Mouse (Mus musculus) embryonic facial prominence, embryonic 13.5 days (tissue): ENCODE measurements around the gene Znhit6. TPM values are rescaled to one million over a fixed set of nuclear protein-coding genes. Genes with fewer than 3 reads are reported as not detected.

Source experiments
- ATAC-seq: fragments of 200-750 bp; cut with Nextera tagmentation; 2 replicates; pipeline ENCODE4 v1.8.0; 2017; ENCODE audit warnings: low read depth; ENCODE audit not compliant: insufficient number of reproducible peaks, insufficient read depth, low FRiP score, low TSS enrichment
- H3K27ac ChIP-seq: fragments of 300-500 bp; sonication (generic); 2 replicates; pipeline ENCODE4 v1.5.1; 2015; ENCODE audit warnings: moderate library complexity, mild to moderate bottlenecking, inconsistent platforms
- H3K27me3 ChIP-seq: fragments of 300-500 bp; sonication (generic); 2 replicates; pipeline ENCODE4 v1.6.1; 2015; ENCODE audit warnings: mild to moderate bottlenecking, inconsistent platforms
- H3K36me3 ChIP-seq: fragments of 300-500 bp; sonication (generic); 2 replicates; pipeline ENCODE4 v1.6.1; 2015; ENCODE audit warnings: mild to moderate bottlenecking, inconsistent platforms
- H3K4me1 ChIP-seq: fragments of 300-500 bp; sonication (generic); 2 replicates; pipeline ENCODE4 v1.6.1; 2015; ENCODE audit warnings: inconsistent platforms
- H3K4me2 ChIP-seq: fragments of 300-500 bp; sonication (generic); 2 replicates; pipeline ENCODE4 v1.6.1; 2015; ENCODE audit warnings: moderate library complexity, mild to moderate bottlenecking, inconsistent platforms
- H3K4me3 ChIP-seq: fragments of 300-500 bp; sonication (generic); 2 replicates; pipeline ENCODE4 v1.5.1; 2015; ENCODE audit warnings: mild to moderate bottlenecking, inconsistent platforms
- H3K9ac ChIP-seq: fragments of 300-500 bp; sonication (generic); 2 replicates; pipeline ENCODE4 v1.6.1; 2015; ENCODE audit warnings: mild to moderate bottlenecking, inconsistent platforms
- H3K9me3 ChIP-seq: fragments of 300-500 bp; sonication (generic); 2 replicates; pipeline ENCODE4 v1.6.1; 2016; ENCODE audit warnings: inconsistent platforms
- WGBS: fragments of 180-500 bp; shearing (Covaris S2); methylation state at CpG from one replicate; pipeline ENCODE4 v1.1.7; 2015; ENCODE audit warnings: mixed read lengths; 5-methylcytosine and 5-hydroxymethylcytosine counted together
- polyA plus RNA-seq: library from polyadenylated mRNA; unstranded; fragments of >200 nt; fragmentation: Nextera tagmentation; extraction: Ambion mirVana; gene quantifications from 2 replicates; pipeline ENCODE4 v1.2.1, GENCODE M21; 2015

Znhit6 gene
- polyA plus RNA-seq, 1 experiment from 2014 or later = 50.5 TPM

- no peaks in the 10 kb centered on the region for H3K9me3 ChIP-seq
- H3K36me3 ChIP-seq = no peaks in the 10 kb centered on the region
- H3K4me2 ChIP-seq = no peak overlapping the region
- ATAC-seq = no peak
- WGBS = 82% methylated on average over 5 of the region's 5 CpGs
- H3K27me3 ChIP-seq = no peaks in the 10 kb centered on the region
- H3K4me3 ChIP-seq = no peak overlapping the region
- peaks cover 24% of the 10 kb centered on the region for H3K4me1 ChIP-seq
- H3K9ac ChIP-seq = no peak overlapping the region
- H3K27ac ChIP-seq = no peak overlapping the region
Observed at GRCm38 (mm10) chr3:145628643-145629042, 52.6 kb downstream of the Znhit6 start.

- ATAC-seq = no peak
- Histone ChIP-seq H3K9ac (no peak overlapping the region), H3K36me3 (no peaks in the 10 kb centered on the region), H3K9me3 (no peaks in the 10 kb centered on the region), H3K4me2 (no peak overlapping the region), H3K4me1 (peaks cover 18% of the 10 kb centered on the region), H3K27me3 (0 out of 2 replicates have a peak, but pooled peaks cover under 1% of the 10 kb centered on the region), H3K27ac (0 out of 2 replicates have a peak overlapping the region, but pooled peaks have one; percentile 7), H3K4me3 (no peak overlapping the region)
- 24% methylated on average over 6 of the region's 6 CpGs for WGBS
Observed at GRCm38 (mm10) chr3:145632888-145633287, 56.9 kb downstream of the Znhit6 start.

- no peak for ATAC-seq
- no peaks in the 10 kb centered on the region for H3K9me3 ChIP-seq
- no peak overlapping the region for H3K9ac ChIP-seq
- peaks cover 24% of the 10 kb centered on the region for H3K4me1 ChIP-seq
- 0 out of 2 replicates have a peak, but pooled peaks cover 7% of the 10 kb centered on the region for H3K27me3 ChIP-seq
- H3K4me3 ChIP-seq = no peak overlapping the region
- H3K27ac ChIP-seq = no peak overlapping the region
- H3K36me3 ChIP-seq = no peaks in the 10 kb centered on the region
- H3K4me2 ChIP-seq = no peak overlapping the region
- WGBS = 76% methylated on average over 14 of the region's 14 CpGs
Observed at GRCm38 (mm10) chr3:145634002-145634710, 58.2 kb downstream of the Znhit6 start.

GRCm38 (mm10) chr3:145640170-145640569 is 64.2 kb downstream of the Znhit6 start:
- H3K4me1 ChIP-seq = peaks cover 23% of the 10 kb centered on the region
- H3K4me3 ChIP-seq = no peak overlapping the region
- no peaks in the 10 kb centered on the region for H3K9me3 ChIP-seq
- WGBS = 80% methylated on average over 4 of the region's 4 CpGs
- H3K27ac ChIP-seq = no peak overlapping the region
- no peak overlapping the region for H3K9ac ChIP-seq
- 0 out of 2 replicates have a peak, but pooled peaks cover 7% of the 10 kb centered on the region for H3K27me3 ChIP-seq
- ATAC-seq = no peak
- no peak overlapping the region for H3K4me2 ChIP-seq
- no peaks in the 10 kb centered on the region for H3K36me3 ChIP-seq

GRCm38 (mm10) chr3:145640583-145640982 is 64.6 kb downstream of the Znhit6 start:
- WGBS = 68% methylated on average over 4 of the region's 4 CpGs

GRCm38 (mm10) chr3:145641036-145641685 is 65.2 kb downstream of the Znhit6 start:
- H3K9ac ChIP-seq = no peak overlapping the region
- 0 out of 2 replicates have a peak, but pooled peaks cover 7% of the 10 kb centered on the region for H3K27me3 ChIP-seq
- peaks cover 23% of the 10 kb centered on the region for H3K4me1 ChIP-seq
- no peak overlapping the region for H3K4me3 ChIP-seq
- no peak for ATAC-seq
- no peak overlapping the region for H3K27ac ChIP-seq
- H3K36me3 ChIP-seq = no peaks in the 10 kb centered on the region
- no peaks in the 10 kb centered on the region for H3K9me3 ChIP-seq
- 77% methylated on average over 5 of the region's 5 CpGs for WGBS
- H3K4me2 ChIP-seq = no peak overlapping the region

More at GRCm38 (mm10) chr3:145640583-145640982, 64.6 kb downstream of the Znhit6 start:
- Histone ChIP-seq H3K4me1 (peaks cover 23% of the 10 kb centered on the region), H3K4me3 (no peak overlapping the region), H3K9me3 (no peaks in the 10 kb centered on the region), H3K36me3 (no peaks in the 10 kb centered on the region), H3K9ac (no peak overlapping the region), H3K27me3 (0 out of 2 replicates have a peak, but pooled peaks cover 7% of the 10 kb centered on the region), H3K4me2 (no peak overlapping the region), H3K27ac (no peak overlapping the region)
- ATAC-seq = no peak

- no peaks in the 10 kb centered on the region for H3K36me3 ChIP-seq
- no peak for ATAC-seq
- H3K9ac ChIP-seq = no peak overlapping the region
- no peak overlapping the region for H3K4me2 ChIP-seq
- H3K4me1 ChIP-seq = peaks cover 25% of the 10 kb centered on the region
- no peak overlapping the region for H3K27ac ChIP-seq
- no peak overlapping the region for H3K4me3 ChIP-seq
- no peaks in the 10 kb centered on the region for H3K9me3 ChIP-seq
- WGBS = 62% methylated on average over 3 of the region's 3 CpGs
- H3K27me3 ChIP-seq = 0 out of 2 replicates have a peak, but pooled peaks cover 7% of the 10 kb centered on the region
Observed at GRCm38 (mm10) chr3:145641878-145642277, 65.9 kb downstream of the Znhit6 start.

GRCm38 (mm10) chr3:145642861-145643260 is 66.9 kb downstream of the Znhit6 start:
- no peak overlapping the region for H3K4me2 ChIP-seq
- H3K4me1 ChIP-seq = peaks cover 35% of the 10 kb centered on the region
- H3K9me3 ChIP-seq = no peaks in the 10 kb centered on the region
- no peak for ATAC-seq
- H3K36me3 ChIP-seq = peaks cover 7% of the 10 kb centered on the region
- 0 out of 2 replicates have a peak, but pooled peaks cover 7% of the 10 kb centered on the region for H3K27me3 ChIP-seq
- WGBS = 29% methylated on average over 11 of the region's 11 CpGs
- H3K9ac ChIP-seq = no peak overlapping the region
- no peak overlapping the region for H3K4me3 ChIP-seq
- no peak overlapping the region for H3K27ac ChIP-seq

- H3K9ac ChIP-seq = no peak overlapping the region
- no peak overlapping the region for H3K27ac ChIP-seq
- WGBS = 87% methylated on average over 6 of the region's 6 CpGs
Observed at GRCm38 (mm10) chr3:145645463-145645862, 69.5 kb downstream of the Znhit6 start.

GRCm38 (mm10) chr3:145646009-145646408 is 70.0 kb downstream of the Znhit6 start:
- Histone ChIP-seq H3K4me3 (no peak overlapping the region), H3K27ac (no peak overlapping the region; the same call in 1 of the 2 replicates), H3K4me2 (no peak overlapping the region), H3K36me3 (peaks cover 11% of the 10 kb centered on the region), H3K9me3 (no peaks in the 10 kb centered on the region), H3K9ac (no peak overlapping the region), H3K27me3 (no peaks in the 10 kb centered on the region), H3K4me1 (peaks cover 35% of the 10 kb centered on the region)
- no peak for ATAC-seq
- WGBS = 51% methylated on average over 3 of the region's 3 CpGs

More at GRCm38 (mm10) chr3:145645463-145645862, 69.5 kb downstream of the Znhit6 start:
- peaks cover 11% of the 10 kb centered on the region for H3K36me3 ChIP-seq
- ATAC-seq = no peak
- no peaks in the 10 kb centered on the region for H3K27me3 ChIP-seq
- H3K9me3 ChIP-seq = no peaks in the 10 kb centered on the region
- H3K4me1 ChIP-seq = peaks cover 32% of the 10 kb centered on the region
- no peak overlapping the region for H3K4me2 ChIP-seq
- no peak overlapping the region for H3K4me3 ChIP-seq

- H3K4me1 ChIP-seq = peaks cover 41% of the 10 kb centered on the region
- ATAC-seq = no peak
- no peaks in the 10 kb centered on the region for H3K27me3 ChIP-seq
- no peak overlapping the region for H3K4me3 ChIP-seq
- H3K9me3 ChIP-seq = no peaks in the 10 kb centered on the region
- no peak overlapping the region for H3K9ac ChIP-seq
- 77% methylated on average over 2 of the region's 2 CpGs for WGBS
- no peak overlapping the region for H3K4me2 ChIP-seq
- H3K27ac ChIP-seq = no peak overlapping the region
- peaks cover 11% of the 10 kb centered on the region for H3K36me3 ChIP-seq
Observed at GRCm38 (mm10) chr3:145646666-145647065, 70.7 kb downstream of the Znhit6 start.
